In the genomic region with DNA sequence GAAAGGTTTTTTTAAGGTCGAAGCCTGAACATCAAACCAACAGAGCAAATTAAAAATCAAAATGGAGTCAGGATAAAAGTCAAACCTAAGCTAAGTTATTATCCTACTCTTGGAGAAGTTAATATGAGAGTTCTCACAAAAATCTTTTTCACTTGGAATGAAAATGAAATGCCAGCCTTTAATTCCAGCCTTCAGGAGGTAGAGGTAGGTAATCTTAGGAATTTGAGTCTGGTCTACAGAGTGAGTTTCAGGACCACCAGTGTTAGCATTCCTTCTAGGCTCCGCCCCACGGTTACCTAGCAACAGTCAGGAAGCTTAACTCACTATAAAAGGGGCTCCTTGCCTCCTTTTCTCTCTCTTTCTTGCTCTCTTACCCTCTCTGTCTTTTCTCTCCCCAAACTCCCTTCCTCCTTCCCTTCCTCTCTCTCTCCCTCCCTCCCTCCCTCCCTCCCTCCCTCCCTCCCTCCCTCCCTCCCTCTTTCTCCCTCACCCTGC, we compare ENCODE assay signal across 16 mouse cellular contexts. TPM values are rescaled to one million over a fixed set of nuclear protein-coding genes. Genes with fewer than 3 reads are reported as not detected.
DNase-seq lines count a peak whose midpoint lies in the region; ATAC-seq and TF ChIP-seq lines count a peak whose summit lies in the region.
"Had no signal": no experiment of that assay in that cellular context is flagged by ENCODE, and none has a peak within 500 bp of the region (broad histone marks: within the 10 kb centered on the region; RNA-seq: fewer than 3 reads in every experiment).

No protein-coding gene starts in this region.

- ATAC-seq in hindbrain, postnatal 0 days, result no peak
- ATAC-seq: CD4-positive, CD25-positive, alpha-beta regulatory T cell, adult 4 months had no signal

- H3K9ac ChIP-seq in hindbrain, postnatal 0 days (replicated peaks; ENCODE audit: low read length), result no peak overlapping the region
- H3K9ac ChIP-seq: limb, embryonic 15.5 days had no signal

- peak; percentile 45 to 57 for DNase-seq in kidney, postnatal 4 days
- DNase-seq in kidney, postnatal 25 days, result no peak
- peak; percentile 55 for DNase-seq in thymus, postnatal 14 days
- DNase-seq in thymus, postnatal 10 days (ENCODE audit: low spot score in 2 of 2), result no peak
- peak; percentile 23 for DNase-seq in hindbrain, postnatal 0 days (ENCODE audit: low spot score)
- DNase-seq in yolk sac, embryonic 10.5 days (ENCODE audit: low spot score), result peak; percentile 61
- no peak for DNase-seq in frontal cortex, postnatal 14 days (ENCODE audit: low spot score in 2 of 2)
- no peak for DNase-seq in cerebellum, postnatal 4 days (ENCODE audit: low spot score in 2 of 2)
- DNase-seq: cerebellum, adult 9-11 months; kidney, adult 8-10 months; layer of hippocampus, adult 9-11 months had no signal

- no peak for TF ChIP-seq CTCF in hindbrain, postnatal 0 days (IDR thresholded peaks at IDR 0.05; ENCODE audit: low read depth)

- H3K4me2 ChIP-seq in hindbrain, postnatal 0 days (ENCODE audit: low read depth, low read length), result no peak overlapping the region
- H3K4me2 ChIP-seq: limb, embryonic 15.5 days had no signal

- no peaks in the 10 kb centered on the region for H3K27me3 ChIP-seq in hindbrain, postnatal 0 days (ENCODE audit: insufficient read depth, low read length)
- H3K27me3 ChIP-seq: limb, embryonic 15.5 days had no signal

- 31% methylated on average over 3 of the region's 3 CpGs for WGBS in hindbrain, postnatal 0 days

- no peaks in the 10 kb centered on the region for H3K9me3 ChIP-seq in hindbrain, postnatal 0 days (ENCODE audit: low read length)
- H3K9me3 ChIP-seq: limb, embryonic 15.5 days had no signal

- H3K36me3 ChIP-seq in hindbrain, postnatal 0 days (ENCODE audit: insufficient read depth, low read length), result no peaks in the 10 kb centered on the region
- H3K36me3 ChIP-seq: limb, embryonic 15.5 days had no signal

- H3K4me1 ChIP-seq in hindbrain, postnatal 0 days (ENCODE audit: insufficient read depth, low read length), result no peaks in the 10 kb centered on the region

- H3K27ac ChIP-seq in hindbrain, postnatal 0 days, result no peak overlapping the region
- H3K27ac ChIP-seq: limb, embryonic 15.5 days had no signal

- H3K4me3 ChIP-seq in hindbrain, postnatal 0 days (ENCODE audit: low read length), result no peak overlapping the region
- H3K4me3 ChIP-seq: limb, embryonic 15.5 days; megakaryocyte, embryonic 14.5 days had no signal

RNA-seq across cellular contexts. Expression of a gene that starts 42.7 kb away (rescaled TPM):
- total RNA-seq in hindbrain, postnatal 0 days (2014; rRNA removed), result not detected in 2 replicates
- 0.33 and 0.52 TPM in 2 replicates for polyA plus RNA-seq in hindbrain, postnatal 0 days (2015; fragmentation: Nextera tagmentation; extraction: Ambion mirVana)
- total RNA-seq: neutrophil, adult 5-6 weeks had no signal
- polyA plus RNA-seq: CD4-positive, CD25-positive, alpha-beta regulatory T cell, adult 4 months; heart, postnatal 0 days; limb, embryonic 15.5 days had no signal

RNA-seq across cellular contexts. Expression of a gene that starts 51.1 kb away (rescaled TPM):
- not detected in 2 replicates for total RNA-seq in hindbrain, postnatal 0 days (2014; rRNA removed)
- polyA plus RNA-seq in hindbrain, postnatal 0 days (2015; fragmentation: Nextera tagmentation; extraction: Ambion mirVana), result 0.16 TPM in 1 of 2 replicates, not detected in the other
- total RNA-seq: neutrophil, adult 5-6 weeks had no signal
- polyA plus RNA-seq: CD4-positive, CD25-positive, alpha-beta regulatory T cell, adult 4 months had no signal

Comparison
In these comparisons a context has a peak if more than half of its experiments do, and no peak if none do; other contexts are left out.
1. DNase-seq: peak in kidney, postnatal 4 days (2 of 2), thymus, postnatal 14 days (single experiment), hindbrain, postnatal 0 days (single experiment) and yolk sac, embryonic 10.5 days (single experiment); none in kidney, postnatal 25 days (0 of 2), thymus, postnatal 10 days (0 of 2), frontal cortex, postnatal 14 days (0 of 2) and cerebellum, postnatal 4 days (0 of 2).